Mouse (Mus musculus) midbrain, embryonic 15.5 days (tissue): ENCODE results near the gene Ercc8. TPM values are rescaled to one million over a fixed set of nuclear protein-coding genes. Genes with fewer than 3 reads are reported as not detected.
A peak's percentile ranks its signal among the peaks of the same experiment; 100 is the strongest.

Experiments used
- ATAC-seq: fragments of 200-750 bp; cut with Nextera tagmentation; replicated peaks from 2 replicates; pipeline ENCODE4 v1.8.0; 2017; ENCODE audit warnings: moderate TSS enrichment
- H3K27ac ChIP-seq: fragments of 300-500 bp; sonication (generic); 2 replicates; pipeline ENCODE4 v1.5.1; 2015; ENCODE audit warnings: mild to moderate bottlenecking, inconsistent platforms
- H3K27me3 ChIP-seq: fragments of 300-500 bp; sonication (generic); replicated peaks from 2 replicates; pipeline ENCODE4 v1.6.1; 2015; ENCODE audit warnings: inconsistent platforms
- H3K36me3 ChIP-seq: fragments of 300-500 bp; sonication (generic); replicated peaks from 2 replicates; pipeline ENCODE4 v1.6.1; 2015; ENCODE audit warnings: inconsistent platforms
- H3K4me1 ChIP-seq: fragments of 300-500 bp; sonication (generic); 2 replicates; pipeline ENCODE4 v1.6.1; 2015; ENCODE audit warnings: inconsistent platforms
- H3K4me2 ChIP-seq: fragments of 300-500 bp; sonication (generic); 2 replicates; pipeline ENCODE4 v1.6.1; 2015; ENCODE audit warnings: inconsistent platforms, mild to moderate bottlenecking, moderate library complexity
- H3K4me3 ChIP-seq: fragments of 300-500 bp; sonication (generic); 2 replicates; pipeline ENCODE4 v1.5.1; 2015; ENCODE audit warnings: mild to moderate bottlenecking, inconsistent platforms
- H3K9ac ChIP-seq: fragments of 300-500 bp; sonication (generic); 2 replicates; pipeline ENCODE4 v1.6.1; 2015; ENCODE audit warnings: mild to moderate bottlenecking, inconsistent platforms
- H3K9me3 ChIP-seq: fragments of 300-500 bp; sonication (generic); 2 replicates; pipeline ENCODE4 v1.6.1; 2016; ENCODE audit warnings: inconsistent platforms
- WGBS: fragments of 180-500 bp; shearing (Covaris S2); methylation state at CpG from one replicate; pipeline ENCODE4 v1.1.7; 2015; ENCODE audit warnings: mixed read lengths; 5-methylcytosine and 5-hydroxymethylcytosine counted together
- polyA plus RNA-seq: library from polyadenylated mRNA; unstranded; fragments of >200 nt; fragmentation: Nextera tagmentation; extraction: Ambion mirVana; gene quantifications from 2 replicates; pipeline ENCODE4 v1.2.1, GENCODE M21; 2015

Ercc8 gene
- polyA plus RNA-seq, 1 experiment from 2014 or later: 36.1 TPM

- Histone ChIP-seq H3K9me3 (no peaks in the 10 kb centered on the region), H3K36me3 (no peaks in the 10 kb centered on the region), H3K4me2 (no peak overlapping the region), H3K4me1 (0 out of 2 replicates have a peak, but pooled peaks cover 2% of the 10 kb centered on the region), H3K4me3 (no peak overlapping the region), H3K27ac (no peak overlapping the region), H3K9ac (no peak overlapping the region), H3K27me3 (no peaks in the 10 kb centered on the region)
- WGBS: 60% methylated on average over 7 of the region's 7 CpGs
- ATAC-seq: no peak
Measured at GRCm38 (mm10) chr13:108129070-108129469, 29.5 kb upstream of the Ercc8 start.

- ATAC-seq: no peak
Measured at GRCm38 (mm10) chr13:108130737-108131136, 27.8 kb upstream of the Ercc8 start.

GRCm38 (mm10) chr13:108132031-108132819, 26.3 kb upstream of the Ercc8 start:
- Histone ChIP-seq H3K4me1 (no peaks in the 10 kb centered on the region), H3K9me3 (no peaks in the 10 kb centered on the region), H3K27me3 (no peaks in the 10 kb centered on the region), H3K27ac (no peak overlapping the region), H3K4me2 (no peak overlapping the region), H3K9ac (no peak overlapping the region), H3K36me3 (no peaks in the 10 kb centered on the region), H3K4me3 (no peak overlapping the region)
- no peak for ATAC-seq
- 67% methylated on average over 6 of the region's 6 CpGs for WGBS

More at GRCm38 (mm10) chr13:108130737-108131136, 27.8 kb upstream of the Ercc8 start:
- Histone ChIP-seq H3K4me2 (no peak overlapping the region), H3K9me3 (no peaks in the 10 kb centered on the region), H3K4me3 (no peak overlapping the region), H3K9ac (no peak overlapping the region), H3K36me3 (no peaks in the 10 kb centered on the region), H3K27me3 (no peaks in the 10 kb centered on the region), H3K27ac (no peak overlapping the region), H3K4me1 (no peaks in the 10 kb centered on the region)
- WGBS: 90% methylated on average over 5 of the region's 5 CpGs

DNA sequence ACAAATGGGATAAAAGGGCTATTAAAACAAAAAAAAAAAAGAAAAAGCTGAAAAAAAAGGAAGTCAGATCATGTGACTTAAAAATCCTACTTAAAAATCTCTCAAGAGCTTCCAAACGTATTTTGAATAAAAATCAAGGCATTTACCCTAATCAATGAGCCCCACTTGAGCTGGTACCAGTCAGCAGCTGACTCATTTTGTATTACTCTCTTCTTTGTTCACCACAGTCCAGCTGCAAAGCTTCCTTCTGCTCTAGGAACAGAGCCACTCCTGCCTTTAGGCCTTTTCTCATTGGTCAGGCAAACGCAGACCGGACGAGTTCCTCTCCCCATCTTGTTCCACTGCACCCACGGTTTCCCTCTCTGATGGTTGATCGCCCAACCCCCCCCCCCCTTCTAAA, 22.9 kb upstream of the Ercc8 start:
- H3K9me3 ChIP-seq: no peaks in the 10 kb centered on the region
- no peaks in the 10 kb centered on the region for H3K27me3 ChIP-seq
- no peaks in the 10 kb centered on the region for H3K4me1 ChIP-seq
- 65% methylated on average over 6 of the region's 6 CpGs for WGBS
- no peak overlapping the region for H3K4me3 ChIP-seq
- H3K4me2 ChIP-seq: no peak overlapping the region
- H3K9ac ChIP-seq: no peak overlapping the region
- ATAC-seq: no peak
- no peak overlapping the region for H3K27ac ChIP-seq
- H3K36me3 ChIP-seq: no peaks in the 10 kb centered on the region

- H3K9ac ChIP-seq: no peak overlapping the region
- ATAC-seq: no peak
- H3K4me2 ChIP-seq: no peak overlapping the region
- H3K36me3 ChIP-seq: no peaks in the 10 kb centered on the region
- H3K9me3 ChIP-seq: no peaks in the 10 kb centered on the region
- no peak overlapping the region for H3K27ac ChIP-seq
- WGBS: 80% methylated on average over 5 of the region's 5 CpGs
- H3K4me3 ChIP-seq: no peak overlapping the region
- no peaks in the 10 kb centered on the region for H3K4me1 ChIP-seq
- H3K27me3 ChIP-seq: no peaks in the 10 kb centered on the region
Measured at GRCm38 (mm10) chr13:108138403-108138977, 20.0 kb upstream of the Ercc8 start.

DNA sequence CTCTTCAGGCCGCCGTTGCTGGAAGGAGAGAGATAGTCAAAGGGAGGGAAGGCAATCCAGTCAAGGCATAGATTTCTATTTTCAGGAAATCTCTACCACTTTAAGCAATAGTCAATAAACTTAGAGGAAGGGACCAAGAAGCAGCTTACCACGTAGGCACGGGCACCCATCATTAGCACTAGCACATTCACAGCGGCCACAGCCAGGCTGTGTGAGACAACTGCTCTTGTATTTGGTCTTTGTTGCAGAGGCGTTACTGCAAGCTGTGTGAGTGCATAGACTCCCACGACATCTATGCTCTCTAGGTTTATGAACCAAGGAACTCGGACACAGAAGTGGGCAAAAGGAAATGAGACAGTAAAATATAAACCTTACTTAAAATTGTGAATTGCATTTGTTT, 14.4 kb upstream of the Ercc8 start:
- Histone ChIP-seq H3K9ac (no peak overlapping the region), H3K4me1 (no peaks in the 10 kb centered on the region), H3K36me3 (no peaks in the 10 kb centered on the region), H3K4me2 (no peak overlapping the region), H3K27me3 (no peaks in the 10 kb centered on the region), H3K4me3 (no peak overlapping the region), H3K27ac (no peak overlapping the region), H3K9me3 (no peaks in the 10 kb centered on the region)
- no peak for ATAC-seq
- 88% methylated on average over 8 of the region's 8 CpGs for WGBS

DNA sequence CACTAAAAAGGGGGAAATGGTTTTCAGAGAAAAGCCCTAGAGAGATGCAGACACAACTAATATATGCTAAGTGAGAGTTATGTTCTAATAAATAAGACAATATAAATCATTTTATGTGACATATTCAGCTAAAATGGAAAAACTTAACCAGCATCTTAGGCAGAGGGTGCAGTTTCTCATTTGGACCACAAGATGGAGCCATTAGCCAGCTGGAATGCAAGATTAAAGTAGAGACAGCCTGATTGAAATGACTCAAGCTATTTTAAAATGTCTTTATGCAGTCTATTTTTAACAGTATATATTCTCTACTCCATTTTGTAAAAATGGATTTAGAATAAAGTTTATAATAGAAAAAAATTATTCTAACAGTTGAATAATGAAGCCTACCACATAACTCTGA, 6.7 kb upstream of the Ercc8 start:
- Histone ChIP-seq H3K27ac (no peak overlapping the region), H3K9me3 (no peaks in the 10 kb centered on the region), H3K9ac (no peak overlapping the region), H3K36me3 (no peaks in the 10 kb centered on the region), H3K4me1 (no peaks in the 10 kb centered on the region), H3K4me3 (no peak overlapping the region), H3K4me2 (no peak overlapping the region), H3K27me3 (no peaks in the 10 kb centered on the region)
- no peak for ATAC-seq

- no peak overlapping the region for H3K9ac ChIP-seq
- H3K4me2 ChIP-seq: no peak overlapping the region
- H3K27me3 ChIP-seq: no peaks in the 10 kb centered on the region
- peaks cover 8% of the 10 kb centered on the region; the same call in 1 of the 2 replicates for H3K4me1 ChIP-seq
- no peak overlapping the region for H3K27ac ChIP-seq
- no peak overlapping the region for H3K4me3 ChIP-seq
- 66% methylated on average over 8 of the region's 8 CpGs for WGBS
- H3K9me3 ChIP-seq: no peaks in the 10 kb centered on the region
- peak; percentile 26 for ATAC-seq
- no peaks in the 10 kb centered on the region for H3K36me3 ChIP-seq
Measured at GRCm38 (mm10) chr13:108152650-108153372, 5.7 kb upstream of the Ercc8 start.

DNA sequence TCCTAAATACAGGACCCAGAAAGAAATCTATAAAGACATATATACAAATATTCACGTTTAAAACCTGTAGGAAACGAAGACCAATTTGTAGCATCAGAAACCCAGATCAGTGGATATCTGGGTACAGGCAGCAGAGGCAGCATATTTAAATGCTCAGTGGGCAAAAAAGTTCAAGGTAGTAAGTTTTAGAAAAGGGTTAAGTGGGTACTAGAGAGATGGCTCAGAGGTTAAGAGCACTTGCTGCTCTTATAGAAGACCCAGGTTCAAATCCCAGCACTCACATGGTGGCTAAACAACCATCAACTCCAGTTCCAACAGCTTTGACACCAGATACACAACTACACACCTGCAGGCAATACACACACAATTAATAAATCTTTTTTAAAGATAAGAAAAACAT, 1.4 kb upstream of the Ercc8 start:
- H3K4me1 ChIP-seq: peaks cover 20% of the 10 kb centered on the region
- no peak for ATAC-seq
- H3K4me2 ChIP-seq: peak overlapping the region; percentile 89; the same call in 1 of the 2 replicates
- no peaks in the 10 kb centered on the region for H3K9me3 ChIP-seq
- WGBS: 85% methylated on average over 2 of the region's 2 CpGs
- H3K4me3 ChIP-seq: no peak overlapping the region
- H3K27me3 ChIP-seq: no peaks in the 10 kb centered on the region
- H3K36me3 ChIP-seq: no peaks in the 10 kb centered on the region; the same call in 1 of the 2 replicates
- H3K9ac ChIP-seq: no peak overlapping the region
- H3K27ac ChIP-seq: no peak overlapping the region

- peak; percentile 71 for ATAC-seq
- Histone ChIP-seq H3K36me3 (peaks cover under 1% of the 10 kb centered on the region), H3K27me3 (no peaks in the 10 kb centered on the region), H3K4me3 (peak overlapping the region; percentile 71), H3K4me1 (peaks cover 20% of the 10 kb centered on the region), H3K27ac (0 out of 2 replicates have a peak overlapping the region, but pooled peaks have one; percentile 8), H3K9me3 (no peaks in the 10 kb centered on the region), H3K9ac (peak overlapping the region; percentile 65), H3K4me2 (peak overlapping the region; percentile 89)
- WGBS: 3% methylated on average over 41 of the region's 42 CpGs
Measured at GRCm38 (mm10) chr13:108157732-108158464, 633 bp upstream of the Ercc8 start.

DNA sequence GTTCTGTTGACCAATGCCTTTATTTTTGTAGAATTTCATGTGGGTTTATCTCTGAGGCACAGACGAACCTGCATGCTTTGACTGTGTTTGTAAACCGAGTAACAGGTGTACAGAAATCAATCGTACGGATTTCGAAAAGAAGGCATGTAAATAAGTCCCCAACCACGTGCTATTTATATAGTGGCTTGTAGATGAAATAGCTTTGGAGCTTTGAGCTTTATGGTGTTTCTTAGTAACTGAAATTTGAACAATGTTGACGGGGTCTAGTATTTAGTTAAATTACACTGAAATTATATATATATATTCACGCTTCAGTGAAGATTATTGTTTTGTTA, 677 bp downstream of the Ercc8 start:
- ATAC-seq: no peak
- peaks cover 20% of the 10 kb centered on the region for H3K4me1 ChIP-seq
- H3K4me3 ChIP-seq: peak overlapping the region; percentile 71
- H3K27me3 ChIP-seq: no peaks in the 10 kb centered on the region
- H3K36me3 ChIP-seq: peaks cover 3% of the 10 kb centered on the region
- 7% methylated on average over 8 of the region's 8 CpGs for WGBS
- H3K9me3 ChIP-seq: no peaks in the 10 kb centered on the region
- peak overlapping the region; percentile 67 for H3K9ac ChIP-seq
- H3K27ac ChIP-seq: no peak overlapping the region
- H3K4me2 ChIP-seq: peak overlapping the region; percentile 89

- Histone ChIP-seq H3K9me3 (no peaks in the 10 kb centered on the region), H3K4me1 (peaks cover 20% of the 10 kb centered on the region), H3K4me2 (peak overlapping the region; percentile 89; the same call in 1 of the 2 replicates), H3K27ac (no peak overlapping the region), H3K4me3 (peak overlapping the region; percentile 71; the same call in 1 of the 2 replicates), H3K27me3 (no peaks in the 10 kb centered on the region), H3K9ac (no peak overlapping the region), H3K36me3 (peaks cover 3% of the 10 kb centered on the region)
- ATAC-seq: no peak
- 63% methylated on average over 7 of the region's 7 CpGs for whole genome bisulfite sequencing
Measured at GRCm38 (mm10) chr13:108159963-108160362, 1.4 kb downstream of the Ercc8 start.
